Mouse (Mus musculus): ENCODE data around the gene Perp.

DNA sequence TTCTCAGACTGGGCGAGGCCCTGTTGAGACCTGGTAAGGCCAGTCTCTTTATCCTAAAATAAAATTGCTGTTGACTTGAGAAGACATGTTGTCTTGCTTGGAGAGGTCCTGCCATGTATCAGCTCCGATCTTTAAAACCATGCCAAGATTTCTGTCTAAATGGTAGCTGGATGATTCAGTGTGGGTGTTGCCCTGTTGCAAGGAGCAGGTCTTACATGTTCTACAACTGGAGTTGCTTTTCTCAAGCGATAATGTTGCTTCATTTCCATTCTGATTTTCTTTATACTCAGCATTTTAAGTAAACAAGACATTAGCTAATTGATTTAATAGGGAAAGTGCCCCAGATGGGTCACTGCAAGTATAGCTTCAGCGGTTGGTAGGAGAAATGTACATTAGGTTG lies 5.4 kb downstream of the Perp start:
- TF ChIP-seq ZC3H11A (IDR thresholded peaks at IDR 0.05; ENCODE audit: borderline replicate concordance, low read depth, low read length) (no peak), HCFC1 (IDR thresholded peaks at IDR 0.05; ENCODE audit: borderline replicate concordance, insufficient read depth, low read length) (no peak), ZNF384 (IDR thresholded peaks at IDR 0.05; ENCODE audit: low read depth, low read length) (no peak), CHD2 (IDR thresholded peaks at IDR 0.05; ENCODE audit: low read depth, low read length) (no peak), MAFK (IDR thresholded peaks at IDR 0.05; ENCODE audit: insufficient read depth, low read depth, low read length) (no peak)

All from ES-E14 (cell line).